Mouse (Mus musculus): Measurements from ENCODE around the gene Rab40c.

- TF ChIP-seq POLR2A (IDR thresholded peaks at IDR 0.05; ENCODE audit: low read depth, low read length) (no peak), CTCF (conservative IDR thresholded peaks at IDR 0.05; ENCODE audit: insufficient read depth, insufficient read length, low read depth, low read length) (no peak)
These were observed 51.5 kb downstream of the Rab40c start for GRCm38 (mm10) chr17:25867836-25868600.
